Mouse (Mus musculus) liver, embryonic 14.5 days (tissue): ENCODE results near the gene Esrra.

Experiments used
- CTCF ChIP-seq: IDR thresholded peaks from 2 replicates; pipeline ENCODE4 v1.5.1; 2016; ENCODE audit warnings: antibody characterized with exemption, low read depth, control low read depth
- EP300 ChIP-seq: IDR thresholded peaks from 2 replicates; pipeline ENCODE4 v1.6.1; 2016; ENCODE audit warnings: antibody characterized with exemption, low read depth

GRCm38 (mm10) chr19:6940396-6941351 lies 19.1 kb upstream of the Esrra start:
- TF ChIP-seq EP300 (no peak), CTCF (no peak)
